Mouse (Mus musculus) gonadal fat pad, adult 2 months (tissue): ENCODE measurements around the gene Hesx1. TPM values are rescaled to one million over a fixed set of nuclear protein-coding genes. Genes with fewer than 3 reads are reported as not detected.
"Not testable (repeated sequence)": the region's sequence is repeated elsewhere in the genome, so short reads cannot be mapped to it uniquely, and the experiment has no call there.

Experiments
- DNase-seq: peaks from one replicate; pipeline ENCODE4 v3.0.0-alpha.2; 2012; ENCODE audit warnings: low read depth
- polyA plus RNA-seq: library from polyadenylated mRNA; depleted of rRNA; stranded (reverse); fragments of >200 nt; gene quantifications from 2 replicates; pipeline ENCODE4 v1.2.3, GENCODE M21; 2012; rRNA removed

Gene Hesx1
- polyA plus RNA-seq: 0.22 TPM in 2 replicates

DNA sequence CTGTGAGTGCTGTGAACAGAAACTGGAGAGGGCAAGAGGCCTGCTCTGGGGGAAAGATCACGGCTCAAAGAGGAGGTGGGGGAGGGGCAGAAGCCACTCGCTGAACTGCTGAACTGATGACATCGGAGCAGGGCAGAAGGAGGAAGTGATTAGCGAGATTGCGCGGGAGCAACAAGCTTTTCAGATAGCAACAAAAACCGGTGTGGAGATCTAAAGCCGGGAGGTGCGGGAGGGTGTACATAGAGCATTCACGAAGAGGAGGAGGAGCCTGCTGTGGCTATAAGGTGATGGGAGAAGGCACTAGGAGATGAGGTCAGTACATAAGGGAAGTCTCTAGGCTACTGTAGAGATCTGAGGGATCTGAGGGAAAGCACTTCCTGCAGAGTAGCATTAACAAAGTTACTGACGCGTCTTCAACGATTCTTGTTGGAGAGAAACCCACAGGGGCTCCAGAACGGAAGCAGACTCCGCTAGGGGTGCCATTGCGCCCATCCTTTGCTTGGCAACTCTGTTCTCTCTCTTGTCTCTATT lies at the start of gene Hesx1:
Gene Hesx1 (plus strand): TSS at position 206 of the 531 bp plus-strand sequence.
- no peak for DNase-seq

DNA sequence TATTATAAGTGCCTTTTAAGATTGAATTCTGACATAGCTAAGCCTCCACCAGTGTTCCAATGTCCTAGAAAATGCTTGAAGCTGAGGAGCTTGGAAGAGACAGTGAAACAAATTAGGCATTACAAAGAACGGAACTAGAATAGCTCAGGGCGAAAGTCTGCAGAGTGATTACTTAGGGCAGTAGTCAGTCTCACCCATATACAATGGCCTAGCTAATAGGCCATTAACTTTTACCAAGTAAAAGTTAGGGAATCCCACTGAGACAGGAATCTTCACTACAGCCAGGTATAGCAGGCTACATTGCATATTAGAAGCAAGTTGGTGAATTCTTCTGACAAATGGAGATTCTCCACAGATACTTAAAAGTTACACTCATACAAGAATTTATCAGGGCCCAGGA lies 38.1 kb upstream of the Hesx1 start:
- not testable (repeated sequence) for DNase-seq

DNA sequence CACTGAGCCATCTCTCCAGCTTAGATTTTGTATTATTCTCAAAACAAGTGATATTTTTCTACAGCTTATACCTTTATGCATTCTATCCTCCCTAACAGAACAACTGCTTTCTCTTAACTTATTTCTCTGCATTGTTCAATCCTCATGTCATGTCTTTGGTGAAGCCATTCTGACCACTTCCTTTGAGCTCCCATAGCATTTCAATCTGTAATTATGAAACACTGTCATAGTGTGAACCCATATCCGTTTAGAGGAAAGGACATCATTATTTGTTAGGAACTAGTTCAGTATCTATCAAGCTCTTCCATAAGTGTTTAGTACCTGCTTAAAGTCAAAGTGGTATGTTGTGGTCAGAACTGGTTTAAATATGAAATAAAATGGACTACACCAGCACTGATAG lies 33.7 kb upstream of the Hesx1 start:
- DNase-seq: no peak

DNA sequence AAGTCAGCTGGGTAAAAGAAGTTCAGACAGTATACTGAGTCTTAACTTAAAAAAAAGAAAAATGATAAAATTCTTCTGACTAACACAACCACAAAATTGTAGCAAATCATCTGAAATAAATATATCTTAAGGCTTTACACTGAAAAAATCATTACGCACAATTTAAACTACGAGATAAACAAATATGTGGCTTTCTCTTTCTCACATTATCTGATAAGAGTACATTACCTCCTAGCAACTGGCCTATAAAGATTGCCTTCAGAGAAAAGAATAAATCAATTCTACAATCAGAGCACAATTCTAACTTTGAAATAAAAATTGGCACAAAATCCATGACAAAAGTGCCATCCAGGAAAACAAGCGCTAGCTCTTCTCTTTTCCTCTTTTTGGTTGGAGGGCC lies 25.1 kb upstream of the Hesx1 start:
- no peak for DNase-seq

DNA sequence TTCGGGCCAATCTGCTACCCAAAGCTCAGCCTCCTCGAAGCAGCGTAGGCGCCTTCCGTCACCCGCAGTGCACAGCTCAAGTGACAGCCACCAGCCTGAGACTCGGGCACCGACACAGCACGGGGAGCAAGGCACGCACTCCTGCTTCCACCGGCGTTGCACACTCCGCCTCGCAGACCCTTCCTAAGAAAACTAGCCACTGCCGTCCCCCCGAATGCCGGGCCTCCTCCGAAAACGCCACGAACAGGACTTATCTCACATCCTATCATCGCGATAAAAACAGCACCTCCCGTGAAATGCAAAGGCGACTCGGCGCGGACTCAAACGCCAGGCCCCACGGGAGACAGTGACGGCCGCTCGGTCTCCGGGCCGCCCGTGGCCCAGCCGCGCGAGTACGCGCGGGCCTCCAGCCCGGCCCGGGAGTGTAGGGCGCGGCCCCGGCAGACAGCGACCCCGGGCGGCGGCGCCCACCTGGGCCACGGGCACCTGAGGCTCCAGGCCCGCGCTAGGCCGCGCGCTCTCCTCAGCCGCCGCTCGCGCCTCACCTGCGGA lies 24.3 kb upstream of the Hesx1 start:
- DNase-seq: no peak

DNA sequence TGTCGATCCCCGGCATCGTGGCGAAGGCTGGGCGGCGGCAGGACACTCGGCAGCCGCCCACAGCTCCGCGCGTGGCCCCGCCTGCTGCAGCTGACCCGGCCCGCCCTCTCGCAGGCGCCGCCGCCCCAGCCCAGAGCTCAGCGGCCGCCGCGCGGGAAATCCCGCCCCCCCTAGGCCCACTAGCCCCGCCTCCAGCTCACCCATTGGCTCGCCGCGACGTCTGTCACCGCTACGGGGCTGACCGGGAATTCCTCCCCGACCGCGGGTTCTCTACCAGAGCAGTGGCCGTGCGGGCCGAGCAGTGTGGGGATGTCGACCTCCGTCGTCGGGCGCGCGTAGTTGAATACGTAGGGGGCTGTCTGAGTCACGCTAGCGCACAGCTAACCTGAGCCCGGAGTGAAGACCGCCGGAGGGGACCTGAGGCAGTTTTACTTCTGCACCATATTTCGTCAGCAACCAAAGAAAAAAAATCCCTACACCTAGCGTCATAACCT lies 23.7 kb upstream of the Hesx1 start:
- DNase-seq: peak; percentile 33

DNA sequence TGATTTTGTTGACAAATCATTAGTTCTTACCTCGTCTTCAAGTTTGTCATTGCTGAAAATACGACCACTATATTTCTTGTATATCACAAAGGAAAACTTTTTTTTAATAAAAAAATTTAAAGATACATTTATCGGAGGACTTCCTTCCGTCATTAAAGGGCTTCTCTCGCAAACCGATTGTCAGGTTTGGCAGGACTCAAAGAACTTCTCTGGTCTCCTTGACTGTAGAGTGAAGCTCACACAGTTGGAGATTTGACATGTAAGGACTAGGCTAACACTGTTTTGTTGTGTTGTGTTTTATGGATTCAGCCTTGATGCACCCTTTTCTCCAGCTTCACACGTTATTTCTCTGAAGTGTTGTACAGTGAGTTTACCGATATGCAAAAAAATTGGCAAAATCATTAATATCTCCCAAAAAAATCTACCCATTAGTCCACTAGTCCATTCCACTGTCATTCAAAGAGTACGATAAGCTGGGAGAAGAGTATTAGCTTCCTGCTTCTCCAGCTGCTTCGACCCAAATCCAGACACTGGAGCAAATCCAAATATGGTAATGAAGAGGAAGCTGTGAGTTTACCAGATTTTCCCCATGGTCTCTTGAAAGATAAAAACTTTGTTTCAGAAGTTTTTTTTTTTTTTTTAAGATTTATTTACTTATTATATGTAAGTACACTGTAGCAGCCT lies 23.0 kb upstream of the Hesx1 start, which contains the start of gene Appl1:
Gene Appl1 (minus strand): TSS at position 127 of the 684 bp plus-strand sequence.
- no peak for DNase-seq

DNA sequence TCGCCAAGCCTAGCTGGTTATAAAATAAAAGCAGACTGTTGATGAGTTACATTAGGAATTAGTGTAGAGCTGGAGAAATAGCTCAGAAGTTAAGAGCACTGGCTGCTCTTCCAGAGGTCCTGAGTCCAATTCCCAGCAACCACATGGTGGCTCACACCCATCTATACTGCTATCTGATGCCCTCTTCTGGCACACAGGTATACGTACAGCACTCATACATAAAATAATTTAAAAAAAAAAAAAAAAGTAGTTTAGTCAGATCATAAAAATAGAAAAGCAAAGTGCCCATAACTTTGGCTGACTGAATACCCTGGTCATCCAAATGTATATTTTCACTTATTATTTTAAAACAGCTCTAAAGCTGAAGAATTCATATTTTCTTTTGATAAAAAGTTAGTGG lies 21.1 kb upstream of the Hesx1 start:
- no peak for DNase-seq

DNA sequence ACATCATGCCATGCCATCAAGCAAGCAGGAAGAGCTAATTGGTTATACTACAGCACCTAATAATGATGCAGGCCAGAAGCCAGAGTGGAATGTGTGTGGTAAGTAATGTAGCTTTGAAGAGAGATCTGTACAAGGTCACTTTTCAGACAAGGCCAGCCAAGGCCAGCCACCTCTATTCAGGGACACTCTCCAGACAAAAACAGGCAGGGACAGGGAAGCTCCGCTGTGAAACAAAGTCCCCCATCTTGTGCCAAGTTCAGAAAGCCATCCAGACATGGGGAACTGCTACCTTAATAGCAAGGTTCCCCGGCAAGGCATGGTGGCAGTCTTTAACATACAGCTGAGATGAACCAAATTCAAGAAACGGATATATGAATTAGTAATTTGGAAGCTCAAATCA lies 18.7 kb upstream of the Hesx1 start:
- no peak for DNase-seq

DNA sequence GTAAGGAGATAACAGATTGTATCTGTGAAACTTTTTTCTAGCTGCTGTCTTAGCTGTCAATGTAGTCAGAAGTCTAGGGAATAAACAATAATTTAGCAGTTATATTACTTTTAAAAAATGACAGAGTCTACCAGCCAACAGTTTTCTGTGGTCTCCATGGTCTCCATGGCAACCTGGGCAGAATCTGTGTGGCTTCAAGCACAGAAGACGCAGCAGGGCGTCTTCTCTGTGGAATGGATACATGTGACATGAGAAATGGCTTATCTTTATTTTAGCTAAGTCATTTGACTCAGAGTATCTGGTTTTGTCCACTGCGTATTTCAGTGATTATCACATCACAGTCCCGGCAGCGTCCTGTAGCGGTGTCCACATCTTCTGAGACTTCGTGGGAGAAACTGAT lies 18.0 kb upstream of the Hesx1 start:
- DNase-seq: no peak

DNA sequence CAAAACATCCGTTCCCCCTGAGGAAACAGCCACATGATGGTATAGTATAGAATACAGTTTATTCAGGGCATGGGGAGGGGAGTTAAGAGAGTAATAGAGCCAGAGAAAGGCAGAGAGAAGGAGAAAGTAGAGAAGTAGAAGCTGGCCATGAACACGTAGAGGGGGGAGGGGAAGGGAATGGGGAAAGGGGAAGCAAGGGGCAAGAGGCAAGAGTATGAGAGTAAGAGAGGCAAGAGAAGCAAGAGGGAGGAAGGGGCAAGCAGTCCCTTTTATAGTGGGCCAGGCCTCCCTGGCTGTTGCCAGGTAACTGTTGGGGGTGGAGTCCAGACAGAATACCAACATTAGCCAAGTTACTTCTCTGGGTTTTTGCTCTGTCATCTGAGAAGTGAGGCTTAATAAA lies 16.7 kb upstream of the Hesx1 start:
- no peak for DNase-seq

DNA sequence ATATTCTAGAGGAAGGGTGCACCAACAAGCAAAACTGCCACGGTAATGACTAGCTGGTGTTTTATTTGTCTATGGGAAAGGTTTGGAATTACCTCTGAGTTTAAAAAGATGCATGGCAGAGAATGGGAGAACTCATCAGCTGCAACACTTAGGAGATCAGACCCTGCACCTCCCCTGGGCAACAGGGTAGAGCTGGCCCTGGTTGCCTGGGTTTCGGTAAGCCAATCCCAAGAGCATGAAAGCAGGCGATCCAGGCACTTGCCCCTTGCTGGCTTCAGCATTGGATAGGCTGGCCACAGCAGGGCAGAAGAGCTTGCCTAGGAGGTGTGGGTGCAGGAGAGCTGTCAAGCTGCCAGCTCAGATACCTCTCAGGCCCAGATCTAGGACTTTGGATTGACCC lies 14.4 kb upstream of the Hesx1 start:
- no peak for DNase-seq

DNA sequence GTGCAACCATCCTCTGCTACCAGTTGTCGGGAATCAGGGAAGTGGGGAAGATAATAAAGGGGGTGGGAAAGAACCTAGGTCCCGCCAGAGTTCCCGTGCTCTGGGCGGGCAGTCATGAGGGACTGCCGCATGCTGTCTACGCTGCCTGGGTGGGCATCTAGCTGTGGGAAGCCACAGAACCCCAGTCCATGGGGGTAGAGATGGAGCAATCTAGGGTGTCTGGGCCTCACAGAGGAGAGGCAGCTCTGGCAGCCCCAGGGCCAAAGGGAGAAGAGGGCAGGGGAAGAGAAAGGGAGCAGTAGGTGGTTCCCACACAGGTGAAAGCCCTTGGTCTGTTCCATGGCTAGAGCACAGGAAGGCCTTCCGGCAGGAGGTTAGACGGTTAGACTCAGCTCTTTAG lies 13.2 kb upstream of the Hesx1 start:
- DNase-seq: no peak

DNA sequence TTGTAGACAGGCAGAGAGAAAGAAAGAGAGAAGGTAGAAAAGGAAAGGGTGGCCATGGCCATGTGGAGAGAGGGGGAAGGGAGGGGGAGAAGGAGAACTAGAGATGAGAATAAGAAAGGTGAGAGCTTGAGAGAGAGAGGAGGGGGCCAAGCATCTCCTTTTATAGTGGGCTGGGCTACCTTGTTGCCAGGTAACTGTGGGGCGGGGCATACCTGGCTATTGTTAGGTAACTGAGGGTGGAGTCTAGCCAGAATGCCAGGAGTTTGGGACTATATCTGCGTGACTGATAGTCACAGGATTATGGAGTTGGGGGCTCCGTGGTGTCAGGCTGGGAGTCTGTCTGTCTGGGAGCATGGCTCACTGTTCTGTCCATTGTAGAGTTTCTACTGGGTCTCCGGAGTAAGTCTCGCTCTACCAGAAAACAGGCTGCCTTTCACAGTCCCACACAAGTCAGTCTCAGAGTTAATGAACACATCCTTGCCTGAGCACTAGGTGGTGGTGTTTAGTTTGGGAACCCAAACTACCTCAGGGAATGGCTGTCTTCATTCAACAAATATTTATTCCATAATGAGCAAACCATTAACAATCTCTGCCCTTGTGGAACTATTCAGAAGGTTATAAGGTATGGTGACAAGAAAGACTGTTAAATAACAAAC lies 12.6 kb upstream of the Hesx1 start:
- no peak for DNase-seq

DNA sequence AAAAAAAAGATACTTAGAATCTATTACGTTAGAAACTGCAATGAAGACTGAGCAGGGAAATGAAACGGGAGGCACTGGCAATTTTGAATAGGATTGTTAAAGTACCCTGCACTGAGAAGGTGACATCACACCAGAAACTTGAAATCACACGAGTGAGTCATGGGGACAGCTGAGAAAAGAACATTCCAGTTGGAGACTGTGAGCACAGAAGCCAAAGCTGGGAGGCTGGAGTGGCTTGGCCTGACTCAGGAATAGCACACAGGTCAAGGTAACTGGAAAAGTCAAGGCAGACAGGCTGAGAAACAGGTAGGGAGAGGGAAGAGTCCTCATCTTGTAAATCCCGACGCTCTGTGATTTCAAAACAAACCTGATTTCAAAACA lies 12.1 kb upstream of the Hesx1 start:
- DNase-seq: no peak

DNA sequence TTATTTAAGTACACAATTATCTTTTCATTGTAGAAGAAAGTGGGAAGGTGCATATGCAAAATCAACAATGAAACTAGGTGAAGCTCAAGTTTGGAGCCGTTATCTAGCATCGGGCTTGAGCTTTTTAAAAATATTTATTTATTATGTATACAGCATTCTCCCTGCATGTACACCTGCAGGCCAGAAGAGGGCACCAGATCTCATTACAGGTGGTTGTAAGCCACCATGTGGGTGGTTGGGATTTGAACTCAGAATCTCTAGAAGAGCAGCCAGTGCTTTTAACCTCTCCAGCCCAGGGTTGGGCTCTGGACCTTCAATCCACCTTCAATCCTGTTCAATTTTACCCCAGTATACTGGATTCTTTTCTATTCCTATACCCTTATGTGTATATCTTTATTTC lies 5.5 kb upstream of the Hesx1 start:
- DNase-seq: no peak

DNA sequence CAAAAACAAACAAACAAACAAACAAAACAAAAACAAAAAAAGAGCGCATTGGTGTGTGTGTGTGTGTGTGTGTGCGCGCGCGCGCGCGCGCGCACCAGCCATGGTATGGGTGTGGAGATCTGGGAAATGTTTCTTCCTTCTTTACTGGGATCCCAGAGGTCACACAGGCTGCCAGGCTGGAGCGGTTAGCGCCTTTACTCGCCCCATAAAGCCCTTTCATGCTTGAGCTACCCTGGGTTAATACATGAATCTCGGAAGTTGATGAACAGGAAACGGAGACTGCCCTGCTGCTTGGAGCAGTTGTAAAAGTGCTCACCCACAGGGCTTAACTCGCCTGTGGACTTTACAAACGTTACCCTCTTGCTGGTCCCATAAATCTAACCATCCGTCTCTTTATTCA lies 2.6 kb upstream of the Hesx1 start:
- DNase-seq: no peak

DNA sequence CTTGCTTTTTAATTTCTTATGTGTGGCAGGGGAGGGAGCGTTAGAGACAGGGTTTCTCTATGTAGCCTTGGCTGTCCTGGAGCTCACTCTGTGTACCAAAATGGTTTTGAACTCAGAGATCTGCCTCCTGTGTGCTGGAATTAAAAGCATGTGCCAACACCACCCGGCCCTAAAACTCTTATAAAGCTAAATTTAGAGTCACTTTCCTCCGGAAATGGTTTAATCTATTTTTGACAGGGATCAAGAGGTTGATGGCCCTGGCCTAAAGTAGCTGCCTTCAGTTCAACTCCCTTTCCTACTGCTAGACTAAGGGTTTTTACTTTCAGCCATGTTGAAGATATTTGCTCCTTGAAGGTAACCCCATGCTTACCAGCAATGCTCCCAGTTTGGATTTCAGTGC lies 789 bp upstream of the Hesx1 start:
- no peak for DNase-seq

DNA sequence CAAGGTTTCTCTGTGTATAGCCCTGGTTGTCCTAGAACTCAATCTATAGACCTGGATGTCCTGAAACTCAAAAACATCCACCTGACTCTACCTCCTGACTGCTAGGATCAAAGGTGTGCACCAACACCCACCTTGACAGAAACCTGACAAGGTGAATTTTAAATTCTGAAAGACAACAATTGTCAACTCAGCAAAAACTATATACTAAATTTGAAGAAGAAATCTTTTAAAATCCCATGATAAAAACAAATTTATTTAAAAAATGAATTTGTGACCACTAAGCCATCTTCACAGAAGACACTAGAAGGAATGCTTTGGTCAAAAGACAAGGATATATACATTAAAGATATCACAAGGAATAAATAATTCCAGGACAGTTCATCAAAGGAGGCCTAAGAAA lies 2.0 kb downstream of the Hesx1 start:
- DNase-seq: no peak

DNA sequence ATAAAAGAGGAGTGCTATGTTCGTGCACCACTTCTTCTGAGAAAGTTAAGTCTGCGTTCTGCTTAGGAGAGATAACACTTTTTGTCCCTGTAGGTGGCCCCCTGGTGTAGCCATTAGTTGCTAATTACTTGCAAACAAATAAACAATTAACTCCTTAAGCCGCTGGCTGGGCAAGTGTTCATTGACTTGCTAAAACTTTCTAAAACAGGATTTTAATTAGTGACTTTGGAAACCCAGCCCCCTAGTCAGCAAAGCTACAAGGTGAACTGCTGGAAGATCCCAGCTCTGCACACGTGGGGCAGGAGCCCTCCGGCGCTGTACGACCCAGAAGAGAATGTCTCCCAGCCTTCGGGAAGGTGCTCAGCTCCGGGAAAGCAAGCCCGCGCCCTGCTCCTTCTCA lies 6.2 kb downstream of the Hesx1 start:
- no peak for DNase-seq

DNA sequence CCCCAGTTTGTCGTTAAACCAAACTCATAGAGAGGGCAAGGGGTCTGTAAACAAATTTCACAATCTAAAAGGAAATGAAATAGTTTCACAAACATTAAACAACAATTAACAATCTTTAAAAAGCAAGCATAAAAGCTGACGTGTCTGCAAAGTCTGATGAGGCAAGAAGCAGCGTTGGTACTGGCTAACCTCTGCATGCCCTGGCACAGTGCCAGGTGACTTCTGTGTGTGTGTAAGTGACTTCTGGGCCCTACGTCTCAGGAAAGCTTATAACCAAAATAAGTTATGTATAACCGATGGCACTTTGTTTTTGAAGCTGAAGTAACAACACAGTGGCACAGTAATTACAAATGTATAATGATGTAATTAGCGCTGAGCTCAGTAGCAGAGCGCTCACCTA lies 10.7 kb downstream of the Hesx1 start:
- no peak for DNase-seq

DNA sequence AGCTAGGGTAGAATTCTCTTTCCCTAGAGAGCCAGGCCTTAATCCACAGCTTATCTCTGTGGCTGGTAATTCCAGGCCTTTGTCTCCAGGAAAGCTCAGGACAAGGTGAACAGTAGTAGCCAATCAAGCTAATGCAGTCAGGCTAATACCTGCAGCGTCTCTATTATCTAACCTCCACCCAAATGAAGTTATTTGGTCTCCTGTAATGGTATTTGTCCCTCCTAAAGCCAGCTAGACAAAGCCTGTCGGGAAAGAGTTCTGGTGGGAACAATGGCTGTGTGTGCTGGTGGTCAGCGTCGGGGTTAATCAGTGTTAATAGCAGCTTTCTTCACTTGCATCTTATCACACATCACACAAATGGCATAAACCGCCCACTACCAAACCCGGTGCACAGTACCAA lies 11.7 kb downstream of the Hesx1 start:
- DNase-seq: no peak

DNA sequence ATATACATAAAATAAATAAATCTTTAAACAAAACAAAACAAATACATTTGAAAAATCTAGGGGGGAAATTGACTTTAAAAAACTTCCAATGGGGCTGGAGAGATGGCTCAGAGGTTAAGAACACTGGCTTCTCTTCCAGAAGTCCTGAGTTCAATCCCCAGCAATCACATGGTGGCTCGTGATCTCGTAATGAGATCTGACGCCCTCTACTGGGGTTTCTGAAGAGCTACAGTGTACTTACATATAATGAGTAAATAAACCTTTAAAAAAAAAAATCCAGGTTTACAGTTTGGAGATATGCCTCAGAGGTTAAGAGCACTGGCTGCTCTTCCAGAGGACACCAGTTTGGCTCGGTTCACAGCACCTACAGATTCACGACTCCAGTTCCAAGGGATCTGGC lies 17.3 kb downstream of the Hesx1 start:
- DNase-seq: no peak
